Mouse (Mus musculus) intestine, embryonic 16.5 days (tissue): ENCODE measurements around the gene H2-DMb2. TPM values are rescaled to one million over a fixed set of nuclear protein-coding genes. Genes with fewer than 3 reads are reported as not detected.
A peak's percentile ranks its signal among the peaks of the same experiment; 100 is the strongest.

Experiments used
- ATAC-seq: fragments of 200-750 bp; cut with Nextera tagmentation; 2 replicates; pipeline ENCODE4 v1.8.0; 2017; ENCODE audit warnings: moderate TSS enrichment, moderate library complexity
- H3K27ac ChIP-seq: fragments of 300-500 bp; sonication (generic); 2 replicates; pipeline ENCODE4 v1.5.1; 2014; ENCODE audit warnings: mild to moderate bottlenecking, low read length
- H3K27me3 ChIP-seq: fragments of 300-500 bp; sonication (generic); replicated peaks from 2 replicates; pipeline ENCODE4 v1.6.1; 2014; ENCODE audit warnings: low read length, control low read depth, mixed read lengths; ENCODE audit not compliant: control insufficient read depth, insufficient read depth
- H3K36me3 ChIP-seq: fragments of 300-500 bp; sonication (generic); 2 replicates; pipeline ENCODE4 v1.6.1; 2014; ENCODE audit warnings: low read length, control low read depth; ENCODE audit not compliant: control insufficient read depth, insufficient read depth
- H3K4me1 ChIP-seq: fragments of 300-500 bp; sonication (generic); 2 replicates; pipeline ENCODE4 v1.6.1; 2014; ENCODE audit warnings: low read length, control low read depth, mixed read lengths; ENCODE audit not compliant: control insufficient read depth, insufficient read depth
- H3K4me2 ChIP-seq: fragments of 300-500 bp; sonication (generic); 2 replicates; pipeline ENCODE4 v1.6.1; 2014; ENCODE audit warnings: low read depth, low read length, control low read depth
- H3K4me3 ChIP-seq: fragments of 300-500 bp; sonication (generic); 2 replicates; pipeline ENCODE4 v1.5.1; 2014; ENCODE audit warnings: mild to moderate bottlenecking, low read length
- H3K9ac ChIP-seq: fragments of 300-500 bp; sonication (generic); 2 replicates; pipeline ENCODE4 v1.6.1; 2014; ENCODE audit warnings: low read depth, low read length
- H3K9me3 ChIP-seq: fragments of 300-500 bp; sonication (generic); 2 replicates; pipeline ENCODE4 v1.6.1; 2016; ENCODE audit warnings: low read length, control low read depth; ENCODE audit not compliant: control insufficient read depth
- WGBS: fragments of 180-500 bp; shearing (Covaris S2); extraction: QIAGEN DNeasy Blood & Tissue Kit; methylation state at CpG from one replicate; pipeline ENCODE4 v1.1.7; 2014; 5-methylcytosine and 5-hydroxymethylcytosine counted together
- polyA plus RNA-seq: library from polyadenylated mRNA; unstranded; fragments of >200 nt; fragmentation: Nextera tagmentation; extraction: Ambion mirVana; gene quantifications from 2 replicates; pipeline ENCODE4 v1.2.1, GENCODE M21; 2015

Gene H2-DMb2
- polyA plus RNA-seq, 1 experiment from 2014 or later: 0.87 TPM

GRCm38 (mm10) chr17:34185526-34185925 lies 42.4 kb downstream of the H2-DMb2 start:
- 87% methylated on average over 9 of the region's 9 CpGs for WGBS
- Histone ChIP-seq H3K4me1 (peaks cover 13% of the 10 kb centered on the region), H3K9me3 (no peaks in the 10 kb centered on the region), H3K36me3 (no peaks in the 10 kb centered on the region), H3K27me3 (no peaks in the 10 kb centered on the region; the same call in 1 of the 2 replicates), H3K9ac (no peak overlapping the region), H3K4me3 (no peak overlapping the region), H3K27ac (no peak overlapping the region), H3K4me2 (no peak overlapping the region)
- no peak for ATAC-seq

GRCm38 (mm10) chr17:34186885-34187260 lies 43.8 kb downstream of the H2-DMb2 start:
- peaks cover 13% of the 10 kb centered on the region for H3K4me1 ChIP-seq
- ATAC-seq: peak; percentile 52
- H3K4me3 ChIP-seq: peak overlapping the region; percentile 62
- H3K36me3 ChIP-seq: no peaks in the 10 kb centered on the region
- no peaks in the 10 kb centered on the region for H3K9me3 ChIP-seq
- H3K4me2 ChIP-seq: peak overlapping the region; percentile 97
- no peak overlapping the region for H3K27ac ChIP-seq
- no peaks in the 10 kb centered on the region; the same call in 1 of the 2 replicates for H3K27me3 ChIP-seq
- 3% methylated on average over 14 of the region's 14 CpGs for WGBS
- peak overlapping the region; percentile 78 for H3K9ac ChIP-seq

GRCm38 (mm10) chr17:34187261-34187916 lies 44.3 kb downstream of the H2-DMb2 start, which contains the start of the genes Tap1 and Psmb9:
Tap1 (plus strand) TSS chr17:34187553.
Psmb9 (minus strand) TSS chr17:34187764.
- Histone ChIP-seq H3K9me3 (no peaks in the 10 kb centered on the region), H3K4me2 (peak within 1 kb of the TSS; percentile 97), H3K4me1 (peaks cover 13% of the 10 kb centered on the region), H3K27me3 (no peaks in the 10 kb centered on the region; the same call in 1 of the 2 replicates), H3K27ac (peak within 1 kb of the TSS; percentile 78), H3K4me3 (peak within 1 kb of the TSS; percentile 62), H3K36me3 (no peaks in the 10 kb centered on the region), H3K9ac (peak within 1 kb of the TSS; percentile 78)
- WGBS: under 1% methylated on average over 46 of the region's 46 CpGs
- ATAC-seq: peak; percentile 98

- no peaks in the 10 kb centered on the region for H3K36me3 ChIP-seq
These were observed 44.9 kb downstream of the H2-DMb2 start for GRCm38 (mm10) chr17:34188010-34188409.

GRCm38 (mm10) chr17:34188986-34189385 lies 45.9 kb downstream of the H2-DMb2 start:
- no peak overlapping the region for H3K27ac ChIP-seq
- H3K27me3 ChIP-seq: no peaks in the 10 kb centered on the region; the same call in 1 of the 2 replicates
- H3K9me3 ChIP-seq: no peaks in the 10 kb centered on the region
- no peak for ATAC-seq
- H3K9ac ChIP-seq: no peak overlapping the region
- H3K4me2 ChIP-seq: no peak overlapping the region
- H3K4me3 ChIP-seq: no peak overlapping the region
- H3K36me3 ChIP-seq: no peaks in the 10 kb centered on the region
- peaks cover 13% of the 10 kb centered on the region for H3K4me1 ChIP-seq
- WGBS: 79% methylated on average over 6 of the region's 6 CpGs

More at GRCm38 (mm10) chr17:34188010-34188409, 44.9 kb downstream of the H2-DMb2 start:
- peaks cover 13% of the 10 kb centered on the region for H3K4me1 ChIP-seq
- H3K9me3 ChIP-seq: no peaks in the 10 kb centered on the region
- peak overlapping the region; percentile 78 for H3K27ac ChIP-seq
- WGBS: 4% methylated on average over 20 of the region's 20 CpGs
- H3K9ac ChIP-seq: peak overlapping the region; percentile 78
- peak; percentile 14 for ATAC-seq
- peak overlapping the region; percentile 62 for H3K4me3 ChIP-seq
- H3K4me2 ChIP-seq: peak overlapping the region; percentile 97
- no peaks in the 10 kb centered on the region; the same call in 1 of the 2 replicates for H3K27me3 ChIP-seq

GRCm38 (mm10) chr17:34192852-34193251 lies 49.7 kb downstream of the H2-DMb2 start:
- H3K36me3 ChIP-seq: no peaks in the 10 kb centered on the region
- no peaks in the 10 kb centered on the region for H3K9me3 ChIP-seq
- no peak overlapping the region for H3K27ac ChIP-seq
- no peak overlapping the region for H3K4me2 ChIP-seq
- peaks cover 13% of the 10 kb centered on the region for H3K27me3 ChIP-seq
- H3K9ac ChIP-seq: no peak overlapping the region
- 21% methylated on average over 16 of the region's 16 CpGs for WGBS
- H3K4me1 ChIP-seq: peaks cover 8% of the 10 kb centered on the region; the same call in 1 of the 2 replicates
- ATAC-seq: peak; percentile 22; the same call in 1 of the 2 replicates
- no peak overlapping the region for H3K4me3 ChIP-seq

GRCm38 (mm10) chr17:34193468-34193867 lies 50.4 kb downstream of the H2-DMb2 start:
- H3K27me3 ChIP-seq: peaks cover 15% of the 10 kb centered on the region

GRCm38 (mm10) chr17:34194723-34195122 lies 51.6 kb downstream of the H2-DMb2 start:
- Histone ChIP-seq H3K4me1 (peaks cover 5% of the 10 kb centered on the region; the same call in 1 of the 2 replicates), H3K36me3 (no peaks in the 10 kb centered on the region), H3K4me2 (no peak overlapping the region), H3K9me3 (no peaks in the 10 kb centered on the region), H3K27me3 (peaks cover 18% of the 10 kb centered on the region), H3K27ac (no peak overlapping the region), H3K9ac (no peak overlapping the region), H3K4me3 (no peak overlapping the region)
- 91% methylated on average over 4 of the region's 4 CpGs for WGBS
- no peak for ATAC-seq

More at GRCm38 (mm10) chr17:34193468-34193867, 50.4 kb downstream of the H2-DMb2 start:
- Histone ChIP-seq H3K27ac (no peak overlapping the region), H3K36me3 (no peaks in the 10 kb centered on the region), H3K4me2 (no peak overlapping the region), H3K4me1 (peaks cover 5% of the 10 kb centered on the region; the same call in 1 of the 2 replicates), H3K9me3 (no peaks in the 10 kb centered on the region), H3K4me3 (no peak overlapping the region), H3K9ac (no peak overlapping the region)
- WGBS: 52% methylated on average over 8 of the region's 8 CpGs
- ATAC-seq: no peak

- ATAC-seq: no peak
- Histone ChIP-seq H3K4me1 (peaks cover 5% of the 10 kb centered on the region; the same call in 1 of the 2 replicates), H3K36me3 (no peaks in the 10 kb centered on the region), H3K9me3 (peaks cover 3% of the 10 kb centered on the region; the same call in 1 of the 2 replicates), H3K27me3 (peaks cover 18% of the 10 kb centered on the region), H3K27ac (no peak overlapping the region), H3K9ac (no peak overlapping the region), H3K4me2 (no peak overlapping the region), H3K4me3 (no peak overlapping the region)
- 44% methylated on average over 12 of the region's 12 CpGs for WGBS
These were observed 53.4 kb downstream of the H2-DMb2 start for GRCm38 (mm10) chr17:34196491-34196890.
